Mouse (Mus musculus) mesoderm, embryonic 11.5 days (tissue): ENCODE results near the gene Ikzf1.

ENCODE experiments used
- DNase-seq: peaks from one replicate; pipeline ENCODE4 v3.0.0-alpha.2; 2012; ENCODE audit warnings: low read depth, low spot score

Gene Ikzf1

DNA sequence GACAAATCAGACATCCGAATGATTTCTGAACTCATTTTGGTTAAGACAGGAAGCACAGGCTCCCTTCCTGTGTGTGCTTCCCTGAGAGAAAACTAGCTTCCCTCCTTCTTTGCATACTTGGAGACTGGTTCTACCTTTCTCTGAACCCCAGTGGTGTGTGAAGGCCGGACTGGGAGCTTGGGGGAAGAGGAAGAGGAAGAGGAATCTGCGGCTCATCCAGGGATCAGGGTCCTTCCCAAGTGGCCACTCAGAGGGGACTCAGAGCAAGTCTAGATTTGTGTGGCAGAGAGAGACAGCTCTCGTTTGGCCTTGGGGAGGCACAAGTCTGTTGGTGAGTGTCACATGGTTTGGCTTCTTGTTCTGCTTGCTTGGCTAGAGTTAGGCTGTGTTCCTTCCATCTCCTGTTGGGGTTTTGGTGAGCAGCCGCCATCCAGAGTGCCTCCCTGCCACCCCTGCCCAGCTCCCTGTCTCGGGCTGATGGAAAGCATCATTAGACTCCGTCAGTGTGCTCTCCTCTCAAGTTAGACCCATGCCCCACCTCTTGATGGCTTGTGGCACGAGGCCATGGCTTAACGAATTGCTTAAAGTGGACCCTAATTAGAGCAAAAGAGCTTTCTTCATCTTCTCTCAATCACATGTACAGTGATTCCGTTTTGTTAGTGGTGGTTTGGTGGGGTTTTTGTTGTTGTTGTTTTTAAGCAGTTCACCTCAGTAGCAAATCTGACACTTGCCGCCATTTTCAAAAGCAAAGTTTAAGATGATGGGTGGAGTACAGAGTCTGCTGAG is 5.4 kb downstream of the Ikzf1 start:
- no peak for DNase-seq

DNA sequence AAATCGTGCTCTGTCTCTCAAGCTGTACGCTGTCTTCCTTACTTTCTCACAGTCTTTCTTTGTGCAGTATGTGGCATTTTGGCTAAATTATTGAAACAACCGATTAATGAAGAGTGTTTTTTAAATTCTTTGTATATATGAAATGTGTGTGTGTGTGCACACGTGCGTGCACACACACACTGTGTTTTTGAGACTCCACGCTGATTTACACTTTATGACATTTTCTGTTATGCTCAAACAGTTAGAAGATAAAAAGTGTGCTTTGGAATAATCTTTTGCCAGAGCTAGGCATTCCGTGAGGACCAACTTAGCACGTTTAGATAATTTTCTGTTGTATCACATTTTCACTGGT is 6.0 kb downstream of the Ikzf1 start:
- no peak for DNase-seq

DNA sequence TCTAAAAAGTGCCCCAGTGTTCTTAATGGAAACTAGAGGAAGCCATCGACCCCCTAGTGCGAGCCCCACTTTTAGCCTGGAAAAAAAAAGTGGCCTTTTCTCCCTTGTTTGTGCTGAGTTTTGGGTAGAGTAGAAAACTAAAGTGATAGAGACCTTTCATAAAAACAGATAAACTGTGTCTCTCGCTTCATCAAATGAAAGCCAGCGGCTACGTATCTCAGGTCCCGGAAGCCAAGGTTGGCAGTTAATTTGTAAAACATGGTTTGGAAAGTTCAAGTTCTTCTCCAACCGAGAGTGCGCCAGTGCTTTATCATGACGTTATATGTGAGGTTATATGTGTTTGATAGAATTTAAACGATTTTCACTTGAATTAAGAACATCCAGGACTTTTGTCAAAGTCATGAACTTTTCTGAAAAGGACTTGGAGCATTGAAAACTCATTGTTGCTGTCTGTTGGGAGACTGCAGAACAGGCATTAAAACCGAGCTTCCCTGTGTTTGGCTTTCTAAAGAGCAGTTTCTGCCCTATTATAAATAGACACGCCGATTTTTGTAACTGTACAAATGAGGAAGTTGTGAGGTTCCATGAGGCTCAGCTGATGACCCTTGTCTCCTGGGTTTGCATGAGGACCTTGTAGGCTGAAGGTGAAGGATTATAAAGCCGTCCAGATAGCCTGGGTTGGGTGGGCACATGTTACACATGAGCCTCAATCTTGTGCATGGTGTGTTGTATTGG is 6.7 kb downstream of the Ikzf1 start:
- DNase-seq, result no peak

DNA sequence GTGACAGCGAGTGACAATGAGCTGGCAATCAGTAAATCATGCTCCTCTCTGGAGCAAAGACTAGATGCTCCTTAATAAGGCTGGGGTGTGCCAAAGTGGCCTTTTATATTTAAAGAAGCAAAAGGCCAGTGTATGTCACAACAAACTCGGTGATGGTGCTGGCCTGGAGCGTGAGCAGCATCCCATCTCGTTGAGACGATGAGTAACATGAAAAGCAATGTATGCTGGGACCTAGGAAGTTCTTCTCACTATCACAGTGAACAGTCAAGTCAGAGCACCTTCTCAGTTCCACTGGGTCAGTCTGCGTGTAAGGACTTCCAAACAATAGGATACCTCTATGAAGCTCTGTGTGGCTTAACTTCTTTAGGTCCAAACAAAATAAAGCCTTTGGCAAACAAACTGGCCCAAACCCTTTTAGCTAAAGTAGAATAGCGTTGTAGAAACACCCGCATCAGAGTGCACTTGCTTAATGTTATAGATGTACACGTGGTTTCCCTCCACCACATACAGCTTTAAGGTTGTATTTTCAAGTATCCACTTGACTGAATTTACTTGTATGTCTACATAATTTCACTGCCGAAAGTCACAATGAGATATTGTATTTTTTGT is 7.9 kb downstream of the Ikzf1 start:
- DNase-seq, result no peak

DNA sequence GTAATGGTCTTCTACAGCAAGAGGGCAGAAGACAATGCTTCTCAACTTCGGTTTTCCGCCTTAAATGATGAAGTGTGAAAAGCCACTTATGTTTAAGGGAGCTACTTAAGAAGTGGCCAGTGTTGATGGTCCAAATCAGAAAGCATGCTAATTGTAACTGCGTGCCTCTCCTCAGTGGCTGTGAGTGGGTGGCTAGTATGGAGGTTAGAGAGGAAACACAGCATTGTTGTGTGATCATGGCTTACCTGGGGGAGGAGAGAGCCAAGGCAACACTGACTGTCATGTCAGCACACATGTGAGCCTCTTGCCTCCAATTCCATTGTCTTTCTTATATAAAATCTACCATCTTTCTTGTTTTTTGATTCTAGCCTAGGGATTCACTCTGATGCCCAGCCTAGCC is 8.6 kb downstream of the Ikzf1 start:
- DNase-seq, result no peak

DNA sequence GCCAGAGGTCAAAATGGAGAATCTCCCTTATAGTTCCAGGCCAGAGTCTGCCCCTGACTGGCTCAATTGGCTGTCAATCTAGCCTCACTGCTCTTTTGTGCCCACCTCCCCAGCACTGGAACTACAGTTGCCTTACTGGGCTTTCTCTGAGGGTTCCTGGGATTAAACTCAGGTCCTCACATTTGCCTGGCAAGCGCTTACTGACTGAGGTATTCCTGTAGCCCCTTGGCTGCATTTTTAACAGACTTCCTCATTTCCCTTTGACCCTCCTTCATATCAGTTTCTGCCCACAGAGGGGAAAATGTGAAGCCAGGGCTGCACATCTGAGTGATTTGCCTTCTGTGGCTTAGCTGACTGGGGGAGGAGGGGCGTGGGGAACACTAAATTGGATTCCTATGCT is 9.3 kb downstream of the Ikzf1 start:
- DNase-seq, result no peak

DNA sequence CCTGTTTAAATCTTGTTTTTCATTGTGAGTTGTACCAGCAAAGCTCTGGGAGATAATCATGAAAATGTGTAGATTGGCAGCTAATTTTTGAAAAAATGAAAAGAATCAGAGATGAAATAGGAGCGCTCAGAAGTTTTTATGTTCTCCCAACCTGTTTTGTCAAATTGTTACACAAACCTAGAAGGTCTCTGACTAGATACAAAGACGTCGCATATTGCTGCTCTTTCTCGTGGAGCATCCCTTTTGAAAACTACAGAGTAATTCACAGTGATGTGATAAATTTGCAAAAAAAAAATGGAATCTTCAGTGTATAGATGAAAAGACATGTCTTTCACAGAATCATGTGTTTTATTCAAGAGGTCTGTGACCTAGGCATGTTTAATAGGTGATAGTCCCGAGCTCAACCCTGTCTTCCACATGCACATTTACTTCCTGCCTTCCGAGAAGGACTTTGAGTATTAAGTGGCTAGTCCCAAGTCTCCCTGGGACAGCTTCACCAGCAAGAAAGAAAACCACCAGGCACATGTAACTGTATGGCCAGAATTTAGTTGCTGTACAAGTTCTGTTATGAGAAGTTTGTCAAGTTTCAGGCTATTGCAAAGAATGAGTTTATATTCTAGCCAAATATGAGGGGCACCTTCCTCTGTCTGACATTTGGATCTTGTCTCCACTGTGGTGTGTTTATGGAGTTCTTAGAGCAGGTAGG is 9.8 kb downstream of the Ikzf1 start:
- DNase-seq, result no peak

DNA sequence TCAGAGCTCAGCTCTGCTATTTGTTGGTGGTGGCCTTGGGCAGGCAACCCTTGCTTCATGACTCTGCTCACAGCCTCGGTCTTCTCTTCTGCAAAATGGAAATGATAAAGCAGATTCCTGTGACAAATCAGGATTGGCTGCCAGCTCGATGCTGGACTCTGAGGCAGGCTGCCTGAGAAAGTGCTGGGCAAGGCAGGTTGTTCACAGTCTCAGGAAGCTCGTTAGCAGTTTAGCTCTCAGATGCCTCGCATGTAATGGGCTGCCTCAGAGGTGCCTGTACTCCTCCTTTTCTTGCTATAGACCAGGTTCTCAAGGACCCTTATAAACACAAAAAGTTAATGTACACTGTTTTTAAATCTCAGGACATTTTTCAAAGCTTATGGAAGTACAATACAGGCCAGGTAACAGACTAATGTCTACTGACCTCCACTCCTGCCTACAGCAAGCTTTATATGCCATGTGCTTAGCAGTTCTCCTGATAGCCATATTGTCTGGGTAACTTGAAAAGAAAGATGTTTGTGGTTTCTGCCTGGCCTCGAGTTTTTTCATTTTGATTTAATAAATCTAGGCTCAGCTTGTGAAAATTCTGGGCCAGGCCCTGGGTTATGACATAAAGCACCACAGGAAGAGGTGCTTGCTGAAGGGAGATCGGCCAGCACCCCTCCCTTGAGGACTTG is 10.5 kb downstream of the Ikzf1 start:
- DNase-seq, result no peak

DNA sequence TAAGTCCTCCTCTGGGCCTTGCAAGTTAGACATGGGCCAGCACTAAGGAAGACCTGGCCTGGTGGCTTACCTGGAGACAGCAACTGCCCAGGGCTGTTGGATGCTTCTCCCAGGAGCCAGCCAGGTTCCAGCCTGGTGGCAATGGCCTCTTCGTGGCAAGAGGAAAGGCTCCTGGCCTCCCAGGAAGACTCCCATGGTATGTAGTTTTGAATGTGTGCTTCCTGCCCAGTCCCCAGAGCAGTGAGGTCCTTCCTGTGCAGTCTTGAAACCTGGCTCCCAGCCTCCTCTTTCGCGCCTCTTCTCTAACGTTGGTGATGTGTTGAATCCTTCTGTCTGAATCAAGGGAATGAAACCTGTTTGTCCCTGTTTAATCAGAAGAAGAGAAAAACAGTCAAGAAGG is 11.1 kb downstream of the Ikzf1 start:
- no peak for DNase-seq

DNA sequence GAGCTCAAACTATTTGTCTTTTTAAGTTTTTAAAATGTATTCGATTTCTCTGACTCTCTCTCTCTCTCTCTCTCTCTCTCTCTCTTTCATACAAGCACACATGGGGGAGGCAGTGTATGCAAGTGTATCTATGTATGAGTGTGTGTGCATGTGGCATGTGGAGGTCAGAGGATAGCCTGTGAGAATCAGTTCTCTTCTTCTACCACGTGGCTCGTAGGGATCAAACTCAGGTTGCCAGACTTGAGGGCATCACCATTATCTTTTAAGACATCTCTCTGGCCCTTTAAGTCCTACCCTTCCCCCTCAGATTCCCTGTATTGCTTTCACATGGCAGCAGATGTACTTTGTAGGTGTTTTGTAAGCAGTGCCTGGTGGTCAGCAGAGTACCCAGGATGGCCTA is 12.0 kb downstream of the Ikzf1 start:
- no peak for DNase-seq

DNA sequence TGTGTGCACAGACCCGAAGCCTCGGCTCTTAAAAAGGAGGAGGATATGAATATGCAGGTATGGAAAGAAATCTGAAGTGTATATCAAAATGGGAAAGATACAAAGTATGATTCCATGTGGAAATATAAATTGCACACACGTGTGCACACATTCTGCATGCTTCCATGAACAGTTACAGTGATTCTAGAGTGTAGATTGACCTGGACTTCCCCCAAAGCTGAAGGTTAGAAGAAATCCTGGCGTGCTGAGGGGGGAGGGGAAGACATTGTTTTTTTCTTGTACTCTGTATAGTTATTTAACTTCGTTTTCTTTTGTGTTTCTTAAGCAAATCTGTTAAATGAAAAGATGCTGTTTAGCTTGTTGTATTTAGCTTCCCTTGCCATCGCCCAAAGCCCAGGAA is 16.6 kb downstream of the Ikzf1 start:
- no peak for DNase-seq

DNA sequence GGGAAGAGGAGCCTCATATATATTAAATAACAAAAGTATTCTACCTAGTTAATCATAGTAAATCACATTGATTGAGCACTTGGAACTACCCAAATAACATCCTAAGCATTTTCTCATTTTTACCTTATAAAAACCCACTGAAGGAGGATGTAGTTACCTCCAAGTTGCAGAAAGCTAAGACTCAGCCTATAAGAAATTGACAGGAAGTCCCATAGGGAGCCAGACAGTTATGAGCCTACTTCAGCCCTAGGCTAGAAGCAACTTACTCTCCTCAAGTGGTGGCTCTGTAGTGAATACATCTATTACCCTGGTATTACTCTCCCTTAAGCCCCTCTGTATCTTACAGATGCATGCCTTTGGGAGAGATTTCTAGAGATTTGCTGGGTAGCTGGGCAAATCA is 19.0 kb downstream of the Ikzf1 start:
- DNase-seq, result no peak

DNA sequence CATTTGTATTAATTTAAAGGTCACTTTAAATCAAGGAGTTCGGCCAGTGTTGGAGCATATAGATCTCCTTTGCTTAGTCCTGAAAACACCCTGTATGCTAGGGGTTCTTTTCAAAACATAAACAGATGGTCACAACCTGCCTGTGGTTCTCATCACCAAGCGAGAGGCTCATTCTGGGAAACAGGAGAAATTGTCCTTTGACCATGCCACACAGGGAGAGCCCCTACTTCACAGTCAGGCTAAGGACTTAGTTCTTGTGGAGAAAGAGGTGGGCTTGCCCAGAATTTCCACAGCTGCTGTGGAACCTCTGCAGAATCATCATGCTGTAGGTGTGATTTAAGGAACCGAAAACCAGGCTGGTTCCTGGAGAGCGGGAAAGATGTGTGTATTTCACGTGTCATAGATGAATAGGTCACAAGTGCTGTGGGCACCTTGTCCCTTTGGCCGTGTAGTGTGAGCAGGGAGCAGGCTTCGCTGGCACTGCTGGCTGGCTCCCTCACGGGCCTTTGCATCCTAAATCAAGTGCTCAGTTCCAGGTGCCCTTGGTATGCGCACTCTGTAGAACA is 23.4 kb downstream of the Ikzf1 start:
- DNase-seq, result no peak

DNA sequence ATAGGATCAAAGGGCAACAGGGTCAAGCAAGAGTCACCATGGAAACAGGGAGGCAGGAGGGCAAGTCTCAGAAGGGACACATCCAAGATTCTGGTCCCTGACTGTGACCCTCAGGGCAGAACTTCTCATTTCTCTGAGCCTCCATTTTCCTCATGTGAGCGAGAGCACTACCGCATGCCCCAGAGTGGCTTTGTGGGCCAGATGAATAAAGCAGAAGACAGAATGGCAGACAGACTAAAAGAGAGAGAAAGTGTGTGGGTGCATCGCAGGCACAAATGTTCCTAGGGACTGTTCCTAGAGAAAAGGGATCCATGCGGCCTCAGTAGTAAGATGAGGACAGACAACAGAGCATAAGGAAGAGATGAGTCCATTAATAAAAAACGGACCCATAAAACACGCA is 24.5 kb downstream of the Ikzf1 start:
- DNase-seq, result no peak

DNA sequence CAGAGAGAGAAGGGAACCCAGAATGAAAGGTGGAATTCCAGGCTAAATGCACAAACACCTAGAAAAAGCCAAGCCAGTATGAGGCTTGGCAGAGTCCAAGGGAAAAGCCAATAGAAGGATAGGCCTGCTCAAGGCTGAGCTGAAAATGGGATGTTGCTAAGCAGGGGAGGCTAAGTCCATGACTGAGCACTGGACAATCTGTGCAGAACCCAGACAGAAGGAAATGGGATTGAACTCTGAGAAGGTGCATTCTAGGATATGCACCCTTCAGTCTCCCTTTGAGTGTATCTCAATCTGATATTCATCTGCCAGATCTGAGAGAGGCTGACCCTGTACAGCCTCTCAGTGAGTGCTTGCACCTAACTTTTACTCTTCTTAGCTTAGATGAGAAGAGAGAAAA is 25.9 kb downstream of the Ikzf1 start:
- no peak for DNase-seq

DNA sequence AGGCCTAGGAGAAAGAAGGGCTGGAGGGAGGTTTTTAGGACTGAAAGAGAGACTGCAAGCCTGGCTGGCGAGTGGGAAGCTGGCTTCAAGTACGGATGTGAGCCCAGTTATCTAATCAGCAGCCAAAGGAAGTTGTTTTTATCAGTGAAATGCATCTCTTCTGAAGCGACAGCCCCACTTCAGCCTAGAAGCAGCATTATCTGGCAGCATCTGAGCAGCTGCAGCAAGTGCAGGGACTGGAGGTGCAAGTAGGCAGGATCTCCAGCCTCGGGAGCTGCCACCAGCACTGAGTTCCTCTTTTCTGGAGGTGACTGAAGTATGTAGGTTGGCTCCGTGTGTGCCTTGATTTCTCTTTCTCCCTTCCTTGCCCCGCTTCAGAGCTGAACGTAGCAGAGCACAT is 26.9 kb downstream of the Ikzf1 start:
- no peak for DNase-seq

DNA sequence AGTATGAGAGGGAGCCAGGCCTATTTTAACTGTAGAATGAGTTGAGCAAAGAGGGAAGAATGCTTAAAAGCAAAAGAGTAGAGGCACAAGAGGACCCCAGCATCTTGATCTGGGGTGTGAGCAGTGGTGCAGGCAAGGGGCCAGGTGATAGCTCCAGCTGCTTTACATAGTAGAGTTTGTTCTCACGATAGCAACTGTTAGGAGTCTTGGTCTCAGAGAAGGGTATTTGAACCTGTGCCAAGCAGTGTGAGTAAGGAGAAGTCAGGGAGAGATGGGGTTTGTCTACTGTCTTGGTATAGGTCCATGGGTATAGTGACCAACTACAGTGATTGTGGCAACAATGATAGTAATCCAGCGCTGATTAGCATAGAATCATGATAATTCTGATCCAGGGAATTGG is 29.9 kb downstream of the Ikzf1 start:
- no peak for DNase-seq

DNA sequence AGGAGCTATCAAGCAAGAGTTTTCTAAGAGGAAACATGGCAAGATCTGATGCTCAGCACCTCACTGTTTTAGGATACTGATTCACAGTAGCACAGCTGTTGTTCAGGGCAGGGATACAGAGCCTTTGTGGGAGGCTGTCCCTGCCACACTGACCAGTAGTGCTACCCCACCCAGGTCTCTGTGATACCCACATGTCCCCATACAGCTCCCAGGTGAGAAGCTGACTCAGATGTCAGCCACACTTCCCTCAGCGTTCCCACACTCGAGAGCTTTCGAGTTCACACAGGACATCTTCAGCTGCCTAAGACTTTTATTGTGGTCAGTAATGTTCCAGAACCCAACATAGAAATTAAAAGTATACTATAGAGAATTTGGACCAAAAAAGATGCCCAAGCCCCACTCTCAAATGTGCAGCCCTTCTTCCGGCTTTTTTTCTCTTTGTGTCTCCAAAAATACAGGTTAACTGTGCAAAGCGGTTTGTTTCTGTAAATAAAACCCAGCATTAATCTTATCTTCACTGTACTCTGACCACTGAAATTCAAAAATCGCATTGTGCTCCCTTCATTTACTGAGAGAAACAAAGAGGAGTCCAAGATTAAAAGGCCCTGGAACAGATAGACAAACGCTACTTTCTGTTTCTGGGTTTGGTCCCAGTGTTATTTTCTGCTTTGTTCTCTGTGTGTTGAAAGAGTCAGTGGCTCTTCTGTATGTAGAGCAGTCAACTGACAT is 31.3 kb downstream of the Ikzf1 start:
- no peak for DNase-seq

DNA sequence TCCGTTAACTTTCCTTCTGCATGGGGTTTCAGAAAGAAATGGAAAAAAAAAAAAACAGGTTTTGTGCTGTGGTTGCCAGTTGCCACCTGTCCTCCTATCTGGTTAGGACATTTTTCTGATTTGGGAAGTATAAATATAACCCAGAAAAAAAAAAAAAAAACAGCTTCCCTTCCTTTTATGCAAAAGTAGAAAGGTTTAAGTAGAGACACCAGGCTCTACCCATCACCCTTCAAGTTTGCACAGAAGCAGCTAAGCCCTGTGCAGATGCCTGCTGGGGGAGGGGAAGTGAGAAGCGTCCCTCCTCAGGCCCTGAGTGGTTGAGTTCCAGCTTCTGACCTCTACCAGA is 31.9 kb downstream of the Ikzf1 start:
- DNase-seq, result no peak

DNA sequence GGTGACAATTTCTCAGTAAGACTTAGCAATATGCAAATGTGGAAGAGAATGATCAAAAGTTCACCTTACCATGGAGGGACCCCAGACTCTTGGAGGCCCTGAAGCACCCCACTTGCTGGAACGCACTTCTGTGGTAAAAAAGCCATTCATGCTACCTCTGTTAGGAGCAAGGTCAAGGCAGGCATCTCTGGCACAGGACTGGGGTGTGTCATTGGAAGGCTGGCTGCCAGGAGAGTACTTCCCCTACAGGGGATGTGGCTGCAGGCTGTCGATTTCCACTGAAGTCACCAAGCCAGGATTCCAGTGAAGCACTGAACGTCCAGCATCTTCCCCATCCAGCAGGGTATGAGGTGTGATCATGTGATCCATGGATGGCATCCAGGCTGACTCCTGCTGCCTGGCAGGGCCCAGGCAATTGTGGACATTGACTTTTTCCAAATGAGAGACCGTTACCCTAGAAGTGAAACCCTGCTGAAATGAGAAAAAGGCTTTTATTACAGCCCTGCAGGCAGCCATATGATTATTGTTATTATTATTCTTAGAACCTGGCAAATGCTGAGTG is 32.9 kb downstream of the Ikzf1 start:
- no peak for DNase-seq

DNA sequence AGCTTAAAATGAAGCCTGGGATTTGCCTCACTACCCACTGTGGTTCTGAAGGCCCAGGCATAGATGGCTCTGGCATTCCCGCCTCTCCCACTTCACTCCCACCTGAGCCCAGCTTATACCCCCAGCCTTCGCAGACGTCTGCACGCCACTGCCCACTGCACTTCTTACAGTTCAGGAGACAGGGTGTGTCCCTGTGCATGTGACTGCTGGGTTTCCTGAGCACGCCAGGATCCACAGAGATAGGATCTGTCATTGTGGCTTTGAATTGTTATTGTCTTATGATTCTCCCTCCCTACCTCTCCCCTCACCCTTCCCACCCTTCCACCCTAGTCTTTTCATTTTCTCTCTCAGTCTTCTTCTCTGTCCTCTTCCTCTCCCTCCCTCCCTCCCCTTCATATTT is 34.9 kb downstream of the Ikzf1 start:
- DNase-seq, result no peak
